Mouse (Mus musculus): ENCODE results near the gene Bad. TPM values are rescaled to one million over a fixed set of nuclear protein-coding genes. Genes with fewer than 3 reads are reported as not detected.

Gene Bad
- total RNA-seq, 2 experiments from 2014 or later: 31.6 to 34.4 TPM

DNA sequence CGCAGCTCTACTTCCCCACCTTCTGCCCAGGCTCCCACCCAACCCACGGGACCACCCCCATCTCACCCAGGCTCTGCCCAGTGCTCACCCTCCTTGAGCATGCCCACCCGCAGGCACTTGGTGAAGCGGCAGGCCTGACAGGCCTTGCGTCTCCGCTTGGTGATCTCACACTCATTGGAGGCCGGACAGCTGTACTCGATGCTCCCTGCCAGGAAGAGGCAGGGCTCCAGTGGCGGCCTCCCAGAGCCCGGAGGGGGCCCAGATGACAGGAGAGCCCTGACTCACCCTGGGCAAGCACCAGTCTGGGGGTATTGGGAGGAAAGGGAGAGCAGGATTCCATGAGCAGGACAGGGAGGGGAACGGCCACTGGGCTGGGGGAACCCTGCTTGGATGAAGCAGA, 27.7 kb upstream of the Bad start:
- DNase-seq (ENCODE audit: low spot score in 2 of 2): peak in 1 of 2 experiments; percentile 40

DNA sequence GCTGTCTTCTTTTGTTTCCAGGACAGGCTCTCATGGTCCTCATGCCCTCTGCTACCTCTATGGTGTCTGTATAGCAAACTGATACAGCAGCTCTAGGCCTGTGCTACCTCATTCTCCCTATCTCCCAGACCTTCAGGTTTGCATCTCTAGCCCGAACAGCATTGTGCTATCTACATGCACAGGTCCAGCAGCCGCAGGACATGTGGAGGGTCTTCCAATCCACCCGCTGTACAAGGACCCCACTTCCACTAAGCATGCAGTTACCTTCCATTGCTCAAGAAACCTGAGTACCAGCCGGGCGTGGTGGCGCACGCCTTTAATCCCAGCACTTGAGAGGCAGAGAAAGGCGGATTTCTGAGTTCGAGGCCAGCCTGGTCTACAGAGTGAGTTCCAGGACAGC, 27.1 kb upstream of the Bad start:
- DNase-seq (ENCODE audit: low spot score in 2 of 2): no peak

DNA sequence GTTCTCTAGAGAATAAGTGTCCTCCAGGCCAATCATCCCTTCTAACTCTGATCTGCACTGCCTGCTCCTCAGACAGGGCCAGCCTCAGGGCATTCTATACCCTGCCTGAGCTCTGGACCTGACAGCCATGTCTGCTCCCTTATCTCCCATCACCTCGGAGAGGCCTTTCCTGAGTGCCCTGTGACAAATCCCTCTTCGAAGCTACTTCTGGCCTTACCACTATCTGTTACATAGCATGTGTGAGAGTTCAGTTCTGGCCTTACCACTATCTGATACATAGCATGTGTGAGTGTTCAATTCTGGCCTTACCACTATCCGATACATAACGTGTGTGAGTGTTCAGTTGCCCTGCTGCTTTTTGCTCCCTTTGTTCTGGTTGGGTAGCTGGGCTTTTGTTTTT, 26.4 kb upstream of the Bad start:
- DNase-seq (ENCODE audit: low spot score in 2 of 2): no peak

DNA sequence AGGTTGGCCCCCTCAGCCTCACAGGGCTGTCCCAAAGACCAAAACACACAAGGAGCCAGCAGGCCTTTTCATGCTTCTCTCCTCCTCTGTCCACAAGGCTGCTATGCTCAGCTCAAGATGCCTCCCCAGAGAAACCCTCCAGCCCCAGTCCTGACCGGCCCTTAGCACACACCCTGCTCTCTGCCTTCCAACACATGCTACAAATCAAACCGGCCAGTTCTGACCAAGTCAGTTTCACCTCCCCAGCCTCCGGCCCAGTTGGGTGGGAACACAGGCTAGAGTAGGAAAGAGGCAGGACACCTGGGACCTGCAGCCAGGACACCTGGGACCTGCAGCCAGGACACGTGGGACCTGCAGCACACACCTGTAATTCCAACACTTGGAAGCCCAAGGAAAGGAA, 25.2 kb upstream of the Bad start:
- peak in 1 of 2 experiments; percentile 16 for DNase-seq (ENCODE audit: low spot score in 2 of 2)

DNA sequence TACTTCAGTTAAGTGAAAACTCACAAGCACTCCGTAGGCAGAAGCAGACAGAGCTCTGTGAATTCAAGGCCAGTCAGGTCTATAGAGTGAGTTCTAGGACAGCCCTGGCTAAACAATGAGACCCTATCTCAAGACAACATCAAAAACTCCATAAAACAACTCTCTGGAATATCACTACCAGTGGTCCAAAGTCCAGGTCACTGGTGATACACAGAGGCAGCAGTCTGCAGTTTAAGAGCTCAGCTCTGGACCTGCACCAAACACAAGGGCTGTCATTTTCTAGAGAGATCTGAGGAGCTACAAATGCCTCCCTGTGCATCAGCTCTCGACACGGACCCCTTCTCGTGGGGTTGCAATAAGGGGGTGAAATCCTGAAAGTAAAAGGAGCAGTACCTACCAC, 23.3 kb upstream of the Bad start:
- no peak for DNase-seq (ENCODE audit: low spot score in 2 of 2)

DNA sequence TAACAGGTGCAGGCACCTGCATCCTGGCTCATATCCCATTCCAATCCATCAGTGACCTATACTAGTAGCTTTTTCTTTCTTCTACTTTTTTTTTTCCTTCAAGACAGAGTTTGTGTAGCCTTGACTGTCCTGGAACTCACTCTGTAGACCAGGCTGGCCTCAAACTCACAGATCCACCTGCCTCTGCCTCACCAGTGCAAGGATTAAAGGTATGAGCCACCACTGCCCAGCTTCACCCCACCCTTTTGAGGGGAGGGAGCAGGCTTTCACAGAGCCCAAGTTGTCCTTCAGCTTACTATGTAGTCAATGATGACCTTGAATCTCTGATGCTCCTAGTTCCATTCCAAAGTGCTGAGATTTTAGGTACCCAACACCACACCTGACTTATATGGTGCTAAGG, 22.2 kb upstream of the Bad start:
- no peak for DNase-seq (ENCODE audit: low spot score in 2 of 2)

DNA sequence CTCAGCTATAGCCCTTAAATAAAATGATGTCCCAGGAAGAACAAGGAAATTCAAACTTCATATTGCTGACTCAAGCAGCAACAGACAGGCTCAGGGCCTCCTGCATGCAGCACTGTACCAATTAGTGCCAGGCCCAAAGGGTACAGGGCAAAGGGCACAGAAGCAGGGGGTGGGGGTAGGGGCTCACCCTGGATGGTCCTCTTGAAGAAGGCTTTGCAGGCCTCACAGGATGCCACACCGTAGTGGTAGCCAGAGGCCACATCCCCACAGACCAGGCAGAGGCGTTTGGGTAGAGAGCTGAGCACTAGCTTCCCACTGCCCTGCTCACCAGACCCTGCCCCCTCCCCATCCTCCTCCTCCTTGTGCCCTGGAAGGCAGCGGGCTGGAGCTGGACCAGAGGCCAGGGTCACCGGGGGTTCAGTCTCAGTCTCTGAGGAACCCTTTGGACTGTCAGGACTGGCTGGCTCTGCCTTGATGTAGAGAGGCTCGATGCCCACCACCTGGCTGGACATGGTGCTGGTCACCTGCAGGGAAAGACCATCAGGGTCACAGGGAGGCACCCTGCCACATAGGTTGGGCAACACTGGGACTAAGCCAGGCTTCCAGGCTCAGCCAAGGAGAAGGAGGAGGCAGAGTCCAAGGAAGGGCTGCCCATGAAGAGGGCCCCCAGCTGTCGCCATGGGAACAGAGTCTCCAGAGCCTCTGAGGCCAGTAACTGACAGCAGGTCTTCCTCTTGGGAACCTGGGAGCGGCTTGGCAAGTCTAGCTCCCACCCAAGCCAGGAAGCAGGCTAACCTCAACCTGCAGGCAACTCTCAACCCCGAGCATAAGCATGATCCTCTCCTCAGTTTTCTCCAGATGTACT, 21.6 kb upstream of the Bad start:
- peak in 1 of 2 experiments; percentile 36 for DNase-seq (ENCODE audit: low spot score in 2 of 2)

DNA sequence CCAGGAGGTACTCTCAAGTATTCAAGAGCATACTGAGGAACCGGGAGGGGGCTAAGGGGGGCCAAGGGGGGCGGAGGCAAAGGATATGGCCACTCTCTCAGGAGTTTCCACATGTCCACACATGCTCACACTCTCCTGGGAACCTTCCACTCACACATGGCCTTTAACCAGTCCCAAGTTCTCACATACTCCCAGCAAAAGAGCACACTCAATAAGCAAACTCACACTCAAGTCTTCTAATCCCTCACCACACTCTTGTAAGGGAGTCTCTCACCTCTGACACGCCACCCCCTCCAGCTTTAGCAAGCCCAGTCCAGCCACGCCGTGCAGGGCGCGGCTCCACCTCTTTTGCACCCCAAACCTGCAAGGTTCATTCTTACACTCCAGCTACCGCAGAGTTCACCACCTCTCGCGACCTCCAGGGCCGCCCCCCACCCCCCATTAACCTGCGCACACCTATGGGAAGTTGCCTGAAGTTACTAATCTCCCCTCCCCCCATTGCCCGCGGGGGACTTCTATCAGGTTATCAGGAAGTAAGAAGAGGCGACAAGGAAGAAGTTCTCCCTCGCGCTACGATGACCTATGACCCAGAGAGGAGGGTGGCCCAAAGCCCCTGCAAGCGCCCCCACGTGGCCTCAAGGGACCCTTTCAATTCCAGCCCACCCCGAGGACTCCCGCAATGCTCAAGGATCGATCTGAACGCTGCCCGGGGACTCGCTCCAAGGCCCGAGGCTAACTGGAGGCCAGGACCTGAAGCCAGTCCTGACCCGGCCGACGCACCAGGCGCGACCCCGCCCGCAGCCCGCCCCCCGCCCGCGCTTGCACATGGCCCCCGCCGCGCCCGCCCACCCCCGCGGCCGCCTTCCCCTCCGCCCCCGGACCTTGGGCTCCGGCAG, 20.7 kb upstream of the Bad start:
- peak in 1 of 2 experiments; percentile 33 for DNase-seq (ENCODE audit: low spot score in 2 of 2)

DNA sequence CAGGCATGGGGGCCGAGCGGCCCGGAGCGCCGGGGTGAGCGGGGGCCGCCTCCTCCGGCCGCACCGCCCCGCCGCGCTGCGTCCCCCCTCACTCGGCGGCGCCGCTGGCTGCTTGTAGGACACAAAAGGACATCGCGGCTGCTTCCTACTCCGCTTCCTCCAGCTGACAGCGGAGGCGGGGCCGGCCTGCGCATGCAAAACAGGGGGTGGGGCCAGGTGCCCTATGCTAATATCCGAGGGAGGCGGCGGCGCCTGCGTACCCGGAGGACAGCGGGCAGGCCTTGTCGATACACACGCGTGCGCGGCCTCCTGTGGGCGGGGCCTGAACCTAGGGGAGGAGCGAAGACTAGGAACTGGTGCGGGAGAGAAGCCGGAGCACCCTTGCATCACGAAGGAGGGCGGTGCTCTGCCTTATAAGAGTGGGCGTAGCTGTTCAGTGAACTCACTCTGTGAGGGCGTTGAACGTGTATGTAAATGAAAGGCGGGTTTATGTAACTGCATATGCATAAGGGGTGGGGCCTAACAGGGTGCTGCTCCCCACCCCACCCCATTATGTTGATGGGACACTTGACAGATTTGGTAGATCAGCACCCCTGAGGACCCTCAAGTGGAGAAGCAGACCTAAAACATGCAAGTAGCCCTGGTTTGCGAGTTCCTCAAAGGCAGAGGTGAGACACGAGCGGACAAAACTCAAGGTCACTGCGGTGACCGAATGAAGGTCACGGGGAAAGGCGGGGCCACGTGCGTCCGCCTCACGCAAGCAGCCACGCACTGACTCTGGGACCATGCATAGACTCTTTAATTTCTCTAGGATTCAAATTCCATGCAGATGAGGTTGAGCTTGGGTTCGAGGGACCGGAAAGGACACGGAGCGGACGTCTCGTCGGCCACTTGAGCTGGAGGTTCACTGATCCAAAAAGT, 19.8 kb upstream of the Bad start, which contains the start of gene Esrra:
Gene Esrra, minus strand, starts transcription at position 167 of the 921 bp plus-strand sequence.
- peak; percentile 99 to 100 for DNase-seq (ENCODE audit: low spot score in 2 of 2)

DNA sequence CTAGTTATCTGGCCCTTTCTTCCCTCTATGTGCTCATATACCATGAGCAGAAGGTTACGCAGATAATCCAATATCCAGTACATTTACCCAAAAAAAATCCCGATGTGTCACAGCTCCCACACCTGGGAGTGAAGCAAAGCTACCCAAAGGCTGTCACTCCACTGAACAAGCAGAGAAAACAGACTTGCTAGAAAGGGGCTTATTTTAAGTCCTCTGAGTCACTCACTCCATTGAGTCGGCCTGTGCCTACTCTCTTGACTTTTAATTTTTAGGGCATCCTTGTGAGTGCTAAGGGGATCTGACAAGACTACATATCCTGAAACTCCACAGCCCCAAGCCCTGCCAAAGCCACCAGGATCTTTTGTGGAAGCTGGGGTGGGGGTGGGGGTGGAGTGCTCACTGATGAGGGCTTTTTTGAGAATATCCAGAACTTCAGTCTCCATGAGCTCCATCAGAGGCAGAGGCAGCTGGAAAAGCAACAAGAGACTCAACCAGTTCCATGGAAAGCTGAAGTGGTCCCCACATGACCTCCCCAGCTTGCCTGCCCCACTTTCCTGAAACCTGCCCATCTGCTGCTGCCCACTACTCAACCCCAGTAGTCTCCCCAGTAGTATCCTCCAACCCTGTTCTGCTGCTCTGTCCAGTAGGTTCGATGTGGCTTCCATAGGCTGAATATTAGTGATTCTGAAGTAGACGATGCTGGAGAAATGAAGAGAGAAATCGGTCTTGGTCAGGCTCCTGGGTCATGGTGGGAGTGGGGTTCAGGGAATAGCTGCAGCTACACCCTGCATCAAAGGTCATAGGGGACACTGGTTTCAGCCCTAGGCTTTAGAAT, 18.5 kb upstream of the Bad start:
- no peak for DNase-seq (ENCODE audit: low spot score in 2 of 2)

DNA sequence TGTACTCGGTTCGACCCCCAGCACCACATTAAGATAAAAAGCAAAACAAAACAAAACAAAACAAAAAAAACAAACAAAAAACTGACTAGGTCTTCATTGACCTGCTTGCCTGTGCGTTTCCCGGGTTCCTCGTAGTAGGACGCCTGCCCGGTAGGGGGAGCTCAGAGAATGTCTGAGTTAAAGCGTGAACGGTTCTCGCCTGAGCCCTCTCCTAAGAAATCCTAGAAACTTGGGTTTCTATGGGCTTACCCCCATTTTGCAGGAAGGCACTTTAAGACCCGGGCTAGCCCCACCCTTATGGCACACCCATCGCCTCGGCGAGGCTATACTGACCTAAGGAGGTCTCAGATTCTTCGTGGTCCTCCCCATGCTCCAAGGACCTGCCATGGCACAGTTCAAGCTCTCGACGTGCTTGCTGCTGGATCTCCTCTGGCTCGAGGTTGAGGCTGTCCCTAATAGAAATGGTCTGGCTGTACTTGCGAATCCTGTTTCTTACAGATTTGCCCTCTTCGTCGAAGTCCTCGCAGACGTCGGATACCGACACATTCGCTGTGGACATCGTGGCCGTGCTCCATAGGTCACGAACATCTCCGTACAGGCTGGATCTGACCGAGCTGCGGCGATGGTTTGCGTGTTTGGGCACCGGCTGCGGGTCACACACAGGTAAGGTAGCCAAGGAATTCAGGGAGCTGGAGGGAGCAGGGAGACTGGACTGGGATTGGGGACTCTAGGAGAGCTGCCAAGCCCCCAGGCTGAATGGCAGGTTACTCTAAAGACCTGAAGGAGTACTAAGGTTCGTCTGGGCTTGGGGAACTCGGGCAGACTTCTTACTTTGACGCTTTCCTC, 17.0 kb upstream of the Bad start:
- DNase-seq (ENCODE audit: low spot score in 2 of 2): peak; percentile 71 to 85

DNA sequence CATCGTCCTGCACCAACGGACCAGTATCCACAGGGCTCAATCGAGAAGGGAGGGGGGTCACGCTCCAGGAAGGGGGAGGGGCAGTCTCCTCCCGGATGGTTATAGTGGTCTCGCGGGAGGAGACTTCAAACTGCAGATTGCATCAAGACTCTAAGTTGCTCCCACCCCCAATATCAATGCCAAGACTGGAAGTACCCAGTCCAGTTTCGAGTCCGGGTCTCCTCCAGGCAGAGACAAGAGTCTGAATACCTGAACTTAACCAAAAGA, 16.4 kb upstream of the Bad start, which contains the start of gene Catsperz:
Gene Catsperz, minus strand, starts transcription at position 74 of the 267 bp plus-strand sequence.
- no peak for DNase-seq (ENCODE audit: low spot score in 2 of 2)

DNA sequence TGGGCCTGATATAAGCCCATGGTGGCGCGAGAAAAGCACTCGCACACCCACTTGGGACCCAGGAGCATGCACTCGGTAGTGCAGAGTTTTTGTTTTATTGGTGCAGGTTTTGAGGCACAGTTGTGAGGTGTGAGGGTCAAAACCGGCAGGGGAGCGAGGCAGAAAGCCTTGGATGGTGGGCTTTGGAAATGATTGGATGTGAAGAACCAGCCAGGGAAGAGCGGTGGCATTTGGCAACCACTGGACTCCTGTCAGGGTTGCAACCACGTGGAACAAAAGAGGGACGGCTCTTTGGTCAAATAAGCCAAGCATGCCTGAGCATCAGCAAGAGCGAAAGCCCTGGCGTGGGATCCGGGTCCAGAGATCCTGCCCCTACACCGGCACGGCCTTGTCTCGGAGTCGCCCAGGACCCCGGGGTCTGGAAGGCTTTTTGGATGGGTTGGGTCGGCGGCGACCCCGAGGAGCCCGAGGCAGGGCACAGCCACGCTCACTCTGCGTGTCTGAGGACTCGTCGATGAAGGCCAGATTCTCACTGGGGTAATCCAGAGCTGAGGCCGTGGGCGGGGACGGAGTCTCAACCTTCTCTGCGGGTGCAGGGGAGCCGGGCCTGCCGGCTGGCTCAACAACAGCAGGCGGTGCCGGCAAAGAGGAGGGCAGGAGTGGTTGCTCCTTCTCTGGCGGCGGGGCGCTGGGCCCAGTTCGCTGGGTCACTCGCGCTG, 15.9 kb upstream of the Bad start:
- no peak for DNase-seq (ENCODE audit: low spot score in 2 of 2)

DNA sequence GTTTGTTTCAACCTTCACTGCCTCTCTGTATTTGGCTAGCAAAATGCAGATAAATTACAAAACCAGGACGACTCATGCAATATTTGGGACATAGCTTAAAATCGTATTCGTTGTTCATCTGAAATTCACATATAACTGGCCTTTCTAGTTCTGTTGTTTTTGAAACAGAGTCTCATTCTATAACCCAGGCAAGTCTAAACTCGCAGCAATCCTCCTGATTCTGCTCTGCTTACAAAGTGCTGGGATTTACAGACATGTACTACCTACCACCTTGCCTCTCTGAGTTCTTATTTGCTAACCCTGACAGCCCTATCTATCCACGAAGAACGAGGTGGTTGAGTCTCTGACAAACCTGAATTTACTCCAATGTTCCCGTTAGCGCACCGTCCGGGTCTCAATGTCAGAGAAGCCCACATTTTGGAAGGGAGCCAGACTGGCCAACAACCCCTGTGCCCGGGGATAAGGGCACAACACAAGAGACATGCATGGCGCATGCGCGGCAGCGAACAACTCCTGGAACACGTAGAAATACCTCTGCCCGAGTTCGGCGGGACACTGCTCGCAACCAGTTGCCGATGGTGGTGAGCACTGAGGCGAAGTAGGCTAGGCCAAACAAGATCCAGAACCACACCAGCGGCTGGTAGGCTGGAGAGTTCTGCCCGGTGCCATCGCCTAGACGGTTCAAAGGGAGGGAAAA, 15.0 kb upstream of the Bad start:
- no peak for DNase-seq (ENCODE audit: low spot score in 2 of 2)

DNA sequence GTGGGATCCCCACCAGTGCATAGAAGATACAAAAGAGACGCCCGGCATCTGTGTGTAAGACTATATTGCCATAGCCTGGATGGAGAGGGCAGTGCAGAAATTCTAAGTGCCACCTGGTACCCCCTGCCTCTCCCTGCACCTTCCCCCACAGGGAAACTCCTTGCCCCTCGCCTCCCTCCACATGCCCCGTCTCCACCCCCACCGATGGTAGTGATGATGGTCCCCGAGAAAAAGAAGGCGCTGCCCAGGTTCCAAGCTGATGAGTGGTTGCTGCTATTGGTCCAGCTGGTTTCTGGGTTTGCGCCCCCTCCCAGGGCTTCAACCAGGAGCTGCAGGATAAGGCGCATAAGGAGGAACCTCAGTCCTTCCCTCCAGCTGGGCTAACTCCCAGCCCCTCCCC, 13.6 kb upstream of the Bad start:
- DNase-seq (ENCODE audit: low spot score in 2 of 2): no peak

DNA sequence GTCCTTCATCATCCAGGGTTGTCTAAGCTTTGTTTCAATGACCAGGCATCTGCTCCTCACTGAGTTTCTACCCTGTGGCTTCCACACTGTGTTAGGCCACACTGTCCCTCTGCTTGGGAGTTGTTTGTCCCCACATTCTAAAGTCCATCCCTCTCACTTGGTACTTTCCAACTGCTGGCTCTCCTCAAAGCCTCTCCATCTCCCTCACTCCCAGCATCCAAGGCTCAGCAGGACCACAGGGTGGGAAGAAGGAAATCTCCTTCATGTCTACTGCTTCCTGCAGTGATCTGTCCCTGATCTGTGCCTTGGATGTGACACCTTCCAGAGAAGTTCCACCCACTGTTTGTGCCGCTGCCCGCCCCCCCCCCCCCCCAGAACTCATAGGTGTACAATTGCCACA, 10.7 kb upstream of the Bad start:
- peak in 1 of 2 experiments; percentile 9 for DNase-seq (ENCODE audit: low spot score in 2 of 2)

DNA sequence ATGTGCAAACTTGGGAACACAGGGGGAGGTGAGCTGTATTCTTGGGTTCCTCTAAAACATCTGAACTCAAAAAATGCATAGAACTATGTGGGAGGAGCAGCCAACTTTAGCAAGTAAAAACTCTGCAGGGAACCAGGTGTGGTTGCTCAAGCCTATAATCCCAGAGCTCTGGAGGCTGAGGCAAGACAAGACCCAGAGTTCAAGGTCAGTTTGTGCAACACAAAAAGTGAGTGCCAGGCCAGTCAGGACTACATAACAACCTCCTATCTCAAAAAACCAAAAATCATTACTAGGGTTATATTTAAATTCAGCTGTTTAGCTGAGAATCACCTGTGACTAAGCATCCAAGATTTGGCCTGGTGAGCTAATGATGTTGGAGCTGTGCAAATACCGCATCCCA, 9.6 kb upstream of the Bad start:
- DNase-seq (ENCODE audit: low spot score in 2 of 2): no peak

DNA sequence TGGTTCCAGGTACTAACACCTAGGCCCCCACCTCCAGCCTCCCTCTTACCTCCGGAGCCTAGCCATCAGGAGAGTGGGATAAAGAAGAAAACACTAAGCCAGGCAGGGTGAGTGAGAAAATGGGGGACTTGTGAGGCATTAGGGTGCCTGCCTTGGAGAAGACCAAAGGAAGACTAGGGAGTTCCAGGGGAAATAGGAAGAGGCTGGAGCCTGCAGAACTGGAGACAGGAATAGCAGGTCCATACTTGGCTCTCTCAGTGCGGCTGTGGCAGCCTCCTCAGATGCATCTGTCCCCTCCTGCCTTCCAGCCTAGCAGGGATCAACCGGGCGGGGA, 8.6 kb upstream of the Bad start:
- DNase-seq (ENCODE audit: low spot score in 2 of 2): peak in 1 of 2 experiments; percentile 11

Data from gastrocnemius, postnatal 4 days (tissue).